Mouse (Mus musculus) ES-E14 (cell line): ENCODE results near the gene Me1.

Experiments
- CHD2 ChIP-seq: IDR thresholded peaks from 2 replicates; pipeline ENCODE4 v1.6.1; 2014; ENCODE audit warnings: mild to moderate bottlenecking, low read depth, low read length, inconsistent platforms
- ZNF384 ChIP-seq: IDR thresholded peaks from 2 replicates; pipeline ENCODE4 v1.6.1; 2012; ENCODE audit warnings: low read depth, low read length, inconsistent platforms

DNA sequence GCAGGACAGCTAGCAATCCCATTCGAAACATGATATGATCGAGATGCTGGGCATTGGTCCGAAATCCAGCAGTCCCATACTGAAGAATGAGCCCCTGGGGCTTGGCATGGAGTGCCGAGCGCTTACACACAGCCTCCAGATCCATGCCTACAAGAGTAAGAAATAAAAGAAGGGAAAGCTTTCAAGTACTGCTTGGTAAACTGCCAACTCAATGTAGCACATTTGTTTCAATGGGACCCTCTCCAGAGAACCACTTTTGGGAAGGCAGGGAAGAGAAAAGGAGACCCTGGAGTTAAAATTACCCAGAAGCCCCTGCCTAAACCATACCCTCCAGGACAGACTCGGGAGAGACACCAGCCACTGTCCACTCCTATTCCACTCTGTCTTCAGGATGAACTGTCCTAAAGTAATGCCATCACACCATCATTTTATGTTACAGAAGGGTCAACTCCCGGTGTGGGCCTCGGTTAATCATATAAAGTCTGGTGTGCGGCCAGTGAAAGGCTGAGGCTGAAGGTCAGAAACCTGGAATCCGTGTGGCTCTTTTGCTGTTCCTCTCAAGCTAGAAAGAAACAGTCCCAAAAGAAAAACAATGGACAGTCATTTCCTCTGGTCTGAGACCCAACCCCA is 125.4 kb downstream of the Me1 start:
- no peak for TF ChIP-seq ZNF384
- TF ChIP-seq CHD2, result no peak
